Mouse (Mus musculus): ENCODE measurements at regions not wholly inside any gene's neighbourhood (a gene's known extent, or its start where the extent isn't known, plus 50 kb on each side); places are given as distances from the start of the nearest gene placed in this dataset.

DNA sequence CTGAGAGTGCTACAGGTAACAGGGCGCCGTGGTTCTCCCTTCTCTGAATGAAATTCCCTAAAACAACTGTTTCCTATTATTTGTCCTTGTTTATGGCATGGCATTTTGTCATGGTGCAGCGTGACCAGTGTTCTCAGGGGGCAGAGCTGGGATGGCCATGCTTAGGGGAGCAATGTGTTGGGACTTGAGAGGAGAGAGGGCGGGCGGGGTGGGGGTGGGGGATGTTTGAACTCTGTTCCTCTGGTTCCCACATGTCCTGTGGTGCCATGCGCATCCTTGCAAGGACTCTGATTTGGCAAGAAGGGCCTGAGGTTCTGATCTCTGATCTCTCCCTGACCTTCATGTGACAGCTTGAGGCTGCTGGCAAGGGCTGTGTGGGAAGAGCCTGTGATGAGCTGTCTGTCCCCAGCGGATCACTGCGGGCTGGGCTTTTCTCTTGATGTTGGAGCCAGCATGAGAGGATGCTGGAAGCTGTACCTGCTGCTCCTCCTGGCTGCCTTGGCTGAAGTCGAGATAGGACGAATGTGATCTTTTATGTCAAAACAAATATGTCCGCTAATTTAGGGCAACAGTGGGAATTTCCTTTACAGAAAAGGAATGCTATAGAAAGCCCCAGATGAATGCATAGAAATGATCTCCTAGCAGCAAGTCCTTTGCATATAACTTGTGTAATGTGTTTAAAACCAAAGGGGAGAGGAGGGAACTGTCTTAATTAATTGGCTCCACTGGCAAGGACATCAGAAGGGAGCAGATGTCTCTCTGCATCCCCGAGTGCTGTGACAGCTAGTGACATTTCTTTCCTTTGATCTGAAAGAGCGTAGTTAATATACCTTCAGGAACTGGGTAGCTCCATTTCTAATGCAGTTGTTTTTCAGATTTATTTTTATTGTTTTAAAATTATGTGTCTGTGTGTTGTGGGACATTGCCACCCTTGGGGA is 255.2 kb upstream of the Pde3a start:
- H3K36me3 ChIP-seq, result no peaks in the 10 kb centered on the region
- 71% methylated on average over 13 of the region's 13 CpGs for WGBS
- no peak overlapping the region for H3K4me3 ChIP-seq
- H3K4me1 ChIP-seq, result no peaks in the 10 kb centered on the region
- H3K27me3 ChIP-seq, result no peaks in the 10 kb centered on the region
- no peak overlapping the region for H3K4me2 ChIP-seq (replicated peaks)
- peaks cover 10% of the 10 kb centered on the region for H3K9me3 ChIP-seq (replicated peaks)
- ATAC-seq (ENCODE audit: low FRiP score), result peak; percentile 64
- H3K9ac ChIP-seq, result no peak overlapping the region
- no peak overlapping the region for H3K27ac ChIP-seq

DNA sequence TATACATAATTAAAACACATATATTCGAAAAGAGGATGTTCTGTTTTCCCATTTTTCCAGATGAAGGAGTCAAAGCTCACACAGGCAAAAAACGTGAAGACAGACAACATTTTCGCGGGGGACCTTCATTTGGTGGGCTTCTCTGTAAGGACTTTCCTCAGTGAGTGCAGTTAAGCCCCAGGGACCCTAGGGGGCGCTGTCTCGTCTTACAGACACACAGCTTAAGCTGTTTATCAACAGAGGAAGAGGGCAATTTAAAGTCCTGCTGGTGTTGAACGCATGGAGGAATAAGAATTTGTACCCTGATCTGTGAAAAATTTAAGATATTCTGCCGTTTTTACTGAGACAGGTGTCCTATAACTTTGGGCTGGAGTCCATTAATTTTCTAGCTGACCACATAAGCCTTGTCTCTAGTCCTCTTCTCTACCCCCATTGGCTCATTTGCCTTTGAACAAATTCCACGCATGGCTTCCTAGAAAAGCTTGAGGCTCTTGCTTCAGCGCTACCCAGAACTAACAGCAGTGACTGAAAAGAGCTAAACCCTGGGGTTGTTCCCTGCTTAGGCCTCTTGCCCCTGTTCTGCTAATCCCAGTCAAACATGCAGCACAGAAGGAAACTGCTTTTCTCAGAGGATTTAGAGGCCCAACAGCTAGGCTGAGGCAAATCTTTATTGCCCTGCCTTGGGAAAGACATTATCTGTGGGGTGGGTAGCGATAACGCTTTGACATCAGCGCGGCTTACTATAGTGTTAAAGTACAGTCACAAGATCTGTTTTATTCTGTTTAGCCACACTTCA is 253.5 kb upstream of the Pde3a start:
- no peak for ATAC-seq (ENCODE audit: low FRiP score)
- Histone ChIP-seq H3K4me1 (no peaks in the 10 kb centered on the region), H3K36me3 (no peaks in the 10 kb centered on the region), H3K9me3 (replicated peaks) (peaks cover 10% of the 10 kb centered on the region), H3K4me3 (no peak overlapping the region), H3K4me2 (replicated peaks) (no peak overlapping the region), H3K27me3 (no peaks in the 10 kb centered on the region), H3K9ac (no peak overlapping the region), H3K27ac (no peak overlapping the region)
- 79% methylated on average over 14 of the region's 14 CpGs for WGBS

DNA sequence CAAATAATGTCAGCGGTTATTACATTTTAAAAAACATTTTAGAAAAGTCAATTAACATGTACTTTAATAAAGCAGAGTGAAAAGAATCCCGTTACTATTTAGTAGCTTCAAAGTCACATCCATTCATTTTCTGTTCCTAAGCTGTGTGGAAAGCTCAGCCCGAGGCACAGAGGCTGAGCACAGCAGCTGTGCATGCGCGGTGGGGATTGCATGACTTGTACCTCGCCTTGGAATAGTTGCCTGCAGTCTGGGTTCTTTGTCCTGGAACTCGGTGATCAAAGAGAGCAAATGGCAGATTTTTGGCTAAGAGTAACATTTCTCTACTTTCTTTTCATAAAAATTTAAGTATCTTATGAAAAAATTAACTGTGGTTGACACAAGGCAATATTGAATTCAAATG is 251.0 kb upstream of the Pde3a start:
- Histone ChIP-seq H3K27ac (no peak overlapping the region), H3K36me3 (no peaks in the 10 kb centered on the region), H3K4me3 (no peak overlapping the region), H3K27me3 (no peaks in the 10 kb centered on the region), H3K9ac (no peak overlapping the region), H3K4me1 (no peaks in the 10 kb centered on the region), H3K9me3 (replicated peaks) (0 out of 2 replicates have a peak, but pooled peaks cover 4% of the 10 kb centered on the region), H3K4me2 (replicated peaks) (no peak overlapping the region)
- no peak for ATAC-seq (ENCODE audit: low FRiP score)
- 85% methylated on average over 7 of the region's 7 CpGs for WGBS

DNA sequence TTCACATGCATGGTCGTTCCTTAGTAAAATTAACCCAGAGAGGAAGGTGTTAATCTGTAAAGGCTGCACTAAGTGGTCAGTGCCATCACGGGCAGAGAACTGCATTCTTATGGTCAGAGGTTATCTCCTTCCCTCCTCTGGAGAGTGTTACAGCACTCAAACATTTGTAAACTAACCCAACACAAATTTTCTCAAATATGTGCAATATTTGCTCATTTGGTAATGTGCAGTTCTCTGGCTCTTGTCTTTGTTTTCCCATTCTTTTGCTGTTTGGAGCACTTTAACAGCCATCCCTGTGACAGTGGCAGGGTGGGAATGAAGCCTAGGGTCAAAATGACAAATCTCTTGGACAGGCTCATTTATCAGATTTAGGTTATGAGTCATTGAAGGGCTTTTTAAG is 248.5 kb upstream of the Pde3a start:
- no peak overlapping the region for H3K4me3 ChIP-seq
- H3K9me3 ChIP-seq (replicated peaks), result 0 out of 2 replicates have a peak, but pooled peaks cover 4% of the 10 kb centered on the region
- H3K9ac ChIP-seq, result no peak overlapping the region
- WGBS, result 63% methylated on average over 2 of the region's 2 CpGs
- H3K36me3 ChIP-seq, result no peaks in the 10 kb centered on the region
- no peak overlapping the region for H3K27ac ChIP-seq
- H3K27me3 ChIP-seq, result no peaks in the 10 kb centered on the region
- ATAC-seq (ENCODE audit: low FRiP score), result no peak
- H3K4me2 ChIP-seq (replicated peaks), result no peak overlapping the region
- H3K4me1 ChIP-seq, result no peaks in the 10 kb centered on the region

DNA sequence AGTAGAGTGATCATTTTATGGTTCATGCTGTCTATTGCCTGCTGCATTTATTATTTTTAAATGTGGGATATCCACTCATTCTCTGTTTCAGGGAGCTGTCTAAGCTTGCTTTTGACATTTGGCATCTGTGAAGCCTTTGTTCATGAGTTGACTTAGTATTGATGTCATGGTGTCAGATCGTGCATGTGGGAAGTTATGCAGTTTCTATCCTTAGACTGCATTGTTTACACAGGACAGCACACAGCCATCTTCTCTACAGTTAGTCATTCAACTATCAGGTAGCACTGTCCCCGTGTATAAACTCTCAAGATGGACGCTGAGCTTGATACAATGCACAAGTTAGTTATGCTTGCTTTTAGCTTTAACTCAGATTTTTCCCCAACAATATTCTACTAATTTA is 247.8 kb upstream of the Pde3a start:
- H3K9ac ChIP-seq, result no peak overlapping the region
- WGBS, result 86% methylated on average over 3 of the region's 3 CpGs
- H3K4me3 ChIP-seq, result no peak overlapping the region
- H3K4me2 ChIP-seq (replicated peaks), result no peak overlapping the region
- H3K27ac ChIP-seq, result no peak overlapping the region
- no peak for ATAC-seq (ENCODE audit: low FRiP score)
- no peaks in the 10 kb centered on the region for H3K27me3 ChIP-seq
- no peaks in the 10 kb centered on the region for H3K4me1 ChIP-seq
- no peaks in the 10 kb centered on the region for H3K36me3 ChIP-seq
- H3K9me3 ChIP-seq (replicated peaks), result 0 out of 2 replicates have a peak, but pooled peaks cover 4% of the 10 kb centered on the region

DNA sequence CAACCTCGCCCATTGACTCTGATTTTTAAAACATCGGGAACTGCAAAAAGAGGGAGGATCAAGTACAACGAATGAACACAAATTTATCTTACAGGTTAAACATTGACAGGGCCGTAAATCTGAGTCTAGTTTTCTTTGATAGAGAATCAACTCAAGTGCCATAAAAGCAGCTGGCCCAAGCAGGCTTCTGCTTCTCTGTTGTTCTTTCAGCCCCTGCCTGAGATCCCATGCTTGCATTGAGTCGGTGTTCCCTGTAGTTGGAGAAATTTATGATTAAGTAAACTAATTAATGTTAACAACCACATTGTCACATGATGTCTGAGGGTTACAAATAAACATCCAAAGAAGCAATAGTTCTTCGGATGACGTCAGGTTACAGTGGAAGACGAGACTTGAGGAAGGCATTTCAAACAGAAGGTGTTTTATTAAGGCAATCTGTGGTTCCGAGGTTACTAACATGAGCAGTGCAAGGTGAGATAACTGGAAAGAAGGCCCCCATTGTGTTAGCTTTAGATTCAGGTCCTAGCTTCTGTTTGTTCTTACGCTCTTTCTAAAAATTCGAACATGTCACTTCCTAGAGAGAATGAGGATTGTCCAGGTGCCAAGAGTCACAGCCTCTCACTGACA is 233.9 kb upstream of the Pde3a start:
- Histone ChIP-seq H3K9ac (no peak overlapping the region), H3K4me1 (no peaks in the 10 kb centered on the region), H3K9me3 (replicated peaks) (no peaks in the 10 kb centered on the region), H3K4me3 (no peak overlapping the region), H3K36me3 (no peaks in the 10 kb centered on the region), H3K27me3 (no peaks in the 10 kb centered on the region), H3K4me2 (replicated peaks) (no peak overlapping the region), H3K27ac (no peak overlapping the region)
- ATAC-seq (ENCODE audit: low FRiP score), result no peak
- WGBS, result 91% methylated on average over 11 of the region's 11 CpGs

DNA sequence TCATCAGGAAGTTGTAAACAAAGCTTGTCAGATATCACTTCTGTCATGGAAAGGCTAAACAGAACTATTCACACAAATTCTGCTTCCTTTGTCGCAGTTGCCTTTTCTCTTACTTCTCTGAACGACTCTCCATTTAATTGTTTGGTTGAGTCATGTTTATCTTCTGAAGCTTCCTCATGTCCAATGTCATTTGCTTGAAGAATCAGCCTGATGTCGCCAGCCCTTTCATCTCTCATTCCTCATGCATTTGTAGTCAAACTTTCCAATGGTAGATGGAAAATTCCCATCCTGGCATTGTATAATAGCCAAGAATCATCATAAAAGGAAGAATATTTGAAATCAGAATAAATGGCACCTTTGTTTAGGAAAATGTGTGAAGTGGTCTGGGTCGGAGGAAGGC is 225.6 kb upstream of the Pde3a start:
- H3K4me1 ChIP-seq, result no peaks in the 10 kb centered on the region
- no peak overlapping the region for H3K9ac ChIP-seq
- H3K36me3 ChIP-seq, result no peaks in the 10 kb centered on the region
- no peak overlapping the region for H3K4me3 ChIP-seq
- H3K27me3 ChIP-seq, result no peaks in the 10 kb centered on the region
- H3K27ac ChIP-seq, result no peak overlapping the region
- H3K9me3 ChIP-seq (replicated peaks), result no peaks in the 10 kb centered on the region
- WGBS, result 85% methylated on average over 4 of the region's 4 CpGs
- no peak overlapping the region for H3K4me2 ChIP-seq (replicated peaks)
- ATAC-seq (ENCODE audit: low FRiP score), result no peak

DNA sequence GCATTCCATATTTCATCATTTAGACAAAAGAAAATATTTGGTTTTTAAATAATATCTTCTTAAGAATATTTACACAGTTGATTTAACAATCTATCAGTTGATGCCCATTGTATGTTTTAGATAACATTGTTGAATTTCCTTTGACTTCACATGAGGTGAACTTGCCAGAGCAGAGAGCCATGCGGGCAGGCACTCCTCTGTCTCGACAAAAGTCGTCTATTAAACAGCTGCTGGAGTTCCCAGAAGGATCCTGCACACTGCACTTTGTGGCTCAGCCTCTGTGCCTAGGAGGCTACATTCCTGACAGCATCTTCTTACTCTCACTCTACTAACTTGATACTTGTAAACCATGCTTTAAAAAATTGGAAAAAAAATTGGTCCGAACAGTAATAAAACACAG is 221.7 kb upstream of the Pde3a start:
- Histone ChIP-seq H3K36me3 (no peaks in the 10 kb centered on the region), H3K9me3 (replicated peaks) (no peaks in the 10 kb centered on the region), H3K4me2 (replicated peaks) (no peak overlapping the region), H3K9ac (no peak overlapping the region), H3K27ac (no peak overlapping the region), H3K4me1 (no peaks in the 10 kb centered on the region), H3K27me3 (no peaks in the 10 kb centered on the region), H3K4me3 (no peak overlapping the region)
- ATAC-seq (ENCODE audit: low FRiP score), result no peak
- WGBS, result 62% methylated on average over 4 of the region's 4 CpGs

DNA sequence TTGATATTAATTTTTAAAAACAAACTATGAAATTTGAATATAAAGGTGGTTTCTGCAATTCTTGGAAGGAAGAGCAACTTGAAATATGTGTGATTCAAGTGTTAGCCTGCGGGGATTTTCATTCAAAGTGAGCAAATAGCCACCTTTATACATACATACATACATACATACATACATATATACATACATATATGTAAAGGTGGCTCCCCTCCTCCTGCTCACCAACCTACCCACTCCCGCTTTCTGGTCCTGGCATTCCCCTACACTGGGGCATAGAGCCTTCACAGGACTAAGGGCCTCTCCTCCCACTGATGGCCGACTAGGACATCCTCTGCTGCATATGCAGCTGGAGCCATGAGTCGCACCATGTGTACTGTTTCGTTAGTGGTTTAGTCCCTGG is 221.3 kb upstream of the Pde3a start:
- Histone ChIP-seq H3K4me2 (replicated peaks) (no peak overlapping the region), H3K27me3 (no peaks in the 10 kb centered on the region), H3K9ac (no peak overlapping the region), H3K4me1 (no peaks in the 10 kb centered on the region), H3K36me3 (no peaks in the 10 kb centered on the region), H3K9me3 (replicated peaks) (no peaks in the 10 kb centered on the region), H3K27ac (no peak overlapping the region), H3K4me3 (no peak overlapping the region)
- no peak for ATAC-seq (ENCODE audit: low FRiP score)
- WGBS, result 86% methylated on average over 5 of the region's 5 CpGs

DNA sequence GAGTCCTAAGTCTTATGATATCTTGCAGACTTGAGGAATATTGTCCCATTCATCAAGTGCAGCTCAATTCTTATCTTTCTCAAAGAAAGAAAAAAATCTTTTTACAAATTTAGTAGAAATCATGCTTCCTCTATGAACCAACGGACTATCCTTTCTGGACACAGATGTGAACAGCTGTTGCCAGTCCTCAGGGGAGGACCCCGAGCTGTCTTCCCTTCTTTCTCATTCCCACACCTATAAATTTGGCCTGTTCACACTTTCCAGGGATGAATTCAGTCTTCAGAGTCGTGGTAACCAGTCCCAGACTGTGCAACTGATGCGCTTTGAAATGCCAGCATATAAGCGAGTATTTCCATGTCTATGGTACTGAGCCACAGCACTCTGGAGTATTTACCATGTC is 214.2 kb upstream of the Pde3a start:
- ATAC-seq (ENCODE audit: low FRiP score), result no peak
- H3K27me3 ChIP-seq, result no peaks in the 10 kb centered on the region
- H3K4me3 ChIP-seq, result no peak overlapping the region
- no peaks in the 10 kb centered on the region for H3K36me3 ChIP-seq
- H3K4me2 ChIP-seq (replicated peaks), result no peak overlapping the region
- no peak overlapping the region for H3K27ac ChIP-seq
- H3K9ac ChIP-seq, result no peak overlapping the region
- WGBS, result 83% methylated on average over 5 of the region's 5 CpGs
- no peaks in the 10 kb centered on the region for H3K4me1 ChIP-seq
- no peaks in the 10 kb centered on the region for H3K9me3 ChIP-seq (replicated peaks)

DNA sequence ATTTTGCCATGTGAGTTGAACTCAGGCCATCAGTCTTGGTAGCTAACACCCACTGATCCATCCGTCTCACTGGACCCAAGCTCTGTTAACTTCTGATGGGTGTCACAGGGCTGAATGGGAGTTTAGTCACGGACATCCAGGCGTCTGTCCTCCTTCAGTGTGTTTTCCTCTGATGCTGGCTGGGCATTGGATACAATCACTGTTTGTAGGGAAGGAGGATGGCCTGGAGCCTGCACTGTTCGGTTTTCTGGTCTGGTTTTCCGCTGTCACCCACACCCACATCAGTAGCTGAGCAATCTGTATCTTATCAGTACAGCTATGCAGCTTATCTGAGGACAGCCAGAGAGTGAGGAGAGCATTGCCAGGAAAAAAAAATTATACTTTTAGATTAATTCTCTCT is 207.7 kb upstream of the Pde3a start:
- no peaks in the 10 kb centered on the region for H3K36me3 ChIP-seq
- H3K9ac ChIP-seq, result no peak overlapping the region
- H3K4me3 ChIP-seq, result no peak overlapping the region
- no peaks in the 10 kb centered on the region for H3K27me3 ChIP-seq
- peak; percentile 60 for ATAC-seq (ENCODE audit: low FRiP score)
- H3K4me1 ChIP-seq, result no peaks in the 10 kb centered on the region
- no peaks in the 10 kb centered on the region for H3K9me3 ChIP-seq (replicated peaks)
- no peak overlapping the region for H3K4me2 ChIP-seq (replicated peaks)
- no peak overlapping the region for H3K27ac ChIP-seq
- WGBS, result 52% methylated on average over 5 of the region's 5 CpGs

Measured in hindbrain, embryonic 12.5 days (tissue).